Comparison of ENCODE assay signal across 7 mouse cellular contexts in genomic region chr1:125911901-125912445, GRCm38 (mm10). TPM values are rescaled to one million over a fixed set of nuclear protein-coding genes. Genes with fewer than 3 reads are reported as not detected.
DNase-seq lines count a peak whose midpoint lies in the region; ATAC-seq and TF ChIP-seq lines count a peak whose summit lies in the region.

No protein-coding gene starts in this region.

- H3K36me3 ChIP-seq in intestine, embryonic 15.5 days = no peaks in the 10 kb centered on the region
- no peaks in the 10 kb centered on the region for H3K36me3 ChIP-seq in limb, embryonic 15.5 days
- H3K36me3 ChIP-seq in midbrain, postnatal 0 days (ENCODE audit: insufficient read depth, low read length) = no peaks in the 10 kb centered on the region

- peaks cover 49% of the 10 kb centered on the region for H3K27me3 ChIP-seq in Patski
- H3K27me3 ChIP-seq in intestine, embryonic 15.5 days (replicated peaks) = peaks cover 40% of the 10 kb centered on the region
- peaks cover 35% of the 10 kb centered on the region for H3K27me3 ChIP-seq in limb, embryonic 15.5 days
- no peaks in the 10 kb centered on the region for H3K27me3 ChIP-seq in midbrain, postnatal 0 days (ENCODE audit: insufficient read depth, low read length)

- ATAC-seq in Patski = peak; percentile 36
- ATAC-seq in frontal cortex, adult (ENCODE audit: low TSS enrichment) = peak; percentile 69
- ATAC-seq in intestine, embryonic 15.5 days = peak; percentile 67
- ATAC-seq in limb, embryonic 15.5 days (ENCODE audit: insufficient number of reproducible peaks, low FRiP score, low TSS enrichment, low read depth) = 0 out of 2 replicates have a peak, but pooled peaks have one; percentile 15
- peak; percentile 64 for ATAC-seq in midbrain, postnatal 0 days (ENCODE audit: low FRiP score)

- no peak for DNase-seq in Patski (ENCODE audit: low read depth, low spot score)
- peak; percentile 43 for DNase-seq in adrenal gland, postnatal 10 days
- DNase-seq in midbrain, postnatal 0 days (ENCODE audit: low spot score) = peak; percentile 54
- DNase-seq in thymus, postnatal 36 days = peak; percentile 5 to 20

- under 1% methylated on average over 43 of the region's 43 CpGs for WGBS in intestine, embryonic 15.5 days
- WGBS in limb, embryonic 15.5 days = under 1% methylated on average over 42 of the region's 43 CpGs
- WGBS in midbrain, postnatal 0 days = 1% methylated on average over 35 of the region's 43 CpGs

- H3K9ac ChIP-seq in intestine, embryonic 15.5 days = no peak overlapping the region
- peak overlapping the region; percentile 31; the same call in 1 of the 2 replicates for H3K9ac ChIP-seq in limb, embryonic 15.5 days
- peak overlapping the region; percentile 56 for H3K9ac ChIP-seq in midbrain, postnatal 0 days (replicated peaks; ENCODE audit: low read length, poor library complexity, severe bottlenecking)

- no peaks in the 10 kb centered on the region for H3K9me3 ChIP-seq in intestine, embryonic 15.5 days
- H3K9me3 ChIP-seq in limb, embryonic 15.5 days = no peaks in the 10 kb centered on the region
- no peaks in the 10 kb centered on the region for H3K9me3 ChIP-seq in midbrain, postnatal 0 days (ENCODE audit: low read length)

- POLR2A ChIA-PET in Patski (lab: Charles Lee) = no interaction called here

- H3K4me1 ChIP-seq in intestine, embryonic 15.5 days (replicated peaks) = peaks cover 17% of the 10 kb centered on the region
- peaks cover 33% of the 10 kb centered on the region for H3K4me1 ChIP-seq in limb, embryonic 15.5 days
- H3K4me1 ChIP-seq in midbrain, postnatal 0 days (ENCODE audit: insufficient read depth, low read length) = no peaks in the 10 kb centered on the region

- CTCF ChIA-PET in Patski (lab: Charles Lee) = no interaction called here

- TF ChIP-seq CTCF in Patski (IDR thresholded peaks at IDR 0.05) = no peak
- no peak; the same call in 1 of the 2 replicates for TF ChIP-seq CTCF in midbrain, postnatal 0 days (IDR thresholded peaks at IDR 0.05)

- H3K4me3 ChIP-seq in intestine, embryonic 15.5 days (replicated peaks) = peak overlapping the region; percentile 40
- H3K4me3 ChIP-seq in limb, embryonic 15.5 days = peak overlapping the region; percentile 49
- peak overlapping the region; percentile 58 for H3K4me3 ChIP-seq in midbrain, postnatal 0 days (ENCODE audit: low read depth, low read length)

- peak overlapping the region; percentile 78 for H3K4me2 ChIP-seq in intestine, embryonic 15.5 days (replicated peaks)
- peak overlapping the region; percentile 94 for H3K4me2 ChIP-seq in limb, embryonic 15.5 days
- peak overlapping the region; percentile 97 for H3K4me2 ChIP-seq in midbrain, postnatal 0 days (ENCODE audit: low read depth, low read length, poor library complexity, severe bottlenecking)

- in situ Hi-C loops in Patski (cut with MboI; ENCODE audit: low pct_unique_long_range_greater_than_20kb) = loop anchor here (25.0 kb wide), 1 partner anchor 300 kb away; no protein-coding TSS in a partner anchor

- no peak overlapping the region for H3K27ac ChIP-seq in intestine, embryonic 15.5 days
- no peak overlapping the region for H3K27ac ChIP-seq in limb, embryonic 15.5 days
- H3K27ac ChIP-seq in midbrain, postnatal 0 days (ENCODE audit: low read depth, low read length) = peak overlapping the region; percentile 59; the same call in 1 of the 2 replicates

RNA-seq across cellular contexts. Expression of gene Lypd1, which starts 0.9 kb away (rescaled TPM):
- 0.64 TPM for polyA plus RNA-seq in Patski (2021)
- total RNA-seq in adrenal gland, postnatal 10 days (2021) = 1 to 10 TPM; 2.5 to 3.2 TPM
- 2.2 and 2.6 TPM in 2 replicates for polyA plus RNA-seq in intestine, embryonic 15.5 days (2015; fragmentation: Nextera tagmentation; extraction: Ambion mirVana)
- polyA plus RNA-seq in limb, embryonic 15.5 days (2015; fragmentation: Nextera tagmentation; extraction: Ambion mirVana) = 5.8 and 8.5 TPM in 2 replicates
- 116 and 120 TPM in 2 replicates for total RNA-seq in midbrain, postnatal 0 days (2014; rRNA removed)
- 92.8 and 106 TPM in 2 replicates for polyA plus RNA-seq in midbrain, postnatal 0 days (2015; fragmentation: Nextera tagmentation; extraction: Ambion mirVana)

Comparison
In these comparisons a context has a peak if more than half of its experiments do, and no peak if none do; other contexts are left out.
1. ATAC-seq: peak in every context shown above with its lines; median percentile 69 in frontal cortex, adult; 67 in intestine, embryonic 15.5 days; 64 in midbrain, postnatal 0 days; 36 in Patski; 15 in limb, embryonic 15.5 days.